Mouse (Mus musculus): ENCODE measurements around the gene Gm49318. TPM values are rescaled to one million over a fixed set of nuclear protein-coding genes. Genes with fewer than 3 reads are reported as not detected.
"Not testable (repeated sequence)": the region's sequence is repeated elsewhere in the genome, so short reads cannot be mapped to it uniquely, and the experiment has no call there.

Gene Gm49318
- not detected in 2 replicates for polyA plus RNA-seq (2015; fragmentation: Nextera tagmentation; extraction: Ambion mirVana)

DNA sequence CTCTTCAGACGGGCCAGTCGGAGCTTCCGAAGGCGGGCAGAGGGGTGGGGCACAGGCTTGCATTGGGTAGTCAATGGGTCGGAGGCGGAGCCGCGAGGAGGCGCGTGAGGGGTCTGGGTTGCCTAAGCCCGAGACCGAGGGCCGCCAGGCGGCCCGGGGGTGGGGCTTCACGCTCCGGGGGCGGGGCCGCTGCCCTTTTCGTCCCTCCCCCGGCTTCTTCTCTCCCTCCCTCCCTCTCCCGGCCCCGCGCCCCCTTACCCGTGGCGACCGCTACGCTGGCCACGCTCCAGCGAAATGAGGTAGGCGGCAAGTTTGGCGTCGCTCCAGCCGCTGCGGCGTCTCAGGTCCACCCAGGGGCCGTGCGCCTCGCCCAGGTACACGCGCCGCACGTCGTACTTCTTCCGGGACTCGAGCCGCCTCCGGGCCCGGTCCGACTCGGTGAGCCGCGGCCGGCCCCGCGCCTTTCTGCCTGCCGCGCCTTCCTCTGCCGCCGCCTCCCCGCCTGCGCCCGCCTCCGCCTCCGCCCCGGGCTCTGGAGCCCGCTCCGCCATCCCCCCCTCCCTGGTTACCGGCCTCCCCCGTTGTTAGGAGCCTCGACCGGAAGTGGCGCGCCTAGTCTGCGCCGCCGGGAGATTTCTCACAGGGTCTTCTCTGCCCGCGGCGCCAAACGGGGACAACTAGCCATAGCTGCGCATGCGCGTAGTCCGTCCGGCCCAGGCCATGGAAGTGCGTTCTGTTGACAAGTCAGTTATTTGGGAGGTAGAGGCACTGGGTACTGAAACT, at the start of gene Gm49318, which contains the start of gene Zfp653:
Gene Gm49318, minus strand, starts transcription at position 469 of the 783 bp plus-strand sequence.
Gene Zfp653, minus strand, starts transcription at position 586 of the 783 bp plus-strand sequence.
- peak; percentile 98 for DNase-seq (ENCODE audit: low spot score)

DNA sequence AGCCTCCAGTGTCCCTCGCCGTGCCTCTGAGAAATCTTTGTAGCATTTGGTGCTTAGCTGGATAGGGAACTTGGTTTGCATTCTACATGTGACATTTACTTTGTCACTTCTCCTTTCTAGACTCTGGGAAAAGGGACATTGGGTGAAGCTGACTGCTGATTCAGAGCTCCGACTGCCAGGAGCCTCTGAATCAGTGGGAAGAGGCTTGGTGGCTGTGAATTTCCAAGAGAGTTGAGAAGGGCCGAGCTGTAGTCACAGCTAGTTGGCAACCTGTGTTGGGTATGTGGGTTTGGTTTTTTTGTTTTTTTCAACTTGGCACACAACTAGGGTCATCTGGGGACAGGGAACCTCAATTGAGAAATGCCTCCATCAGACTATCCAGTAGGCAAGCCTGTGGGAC, 48.5 kb upstream of the Gm49318 start:
- no peak for DNase-seq (ENCODE audit: low spot score)

DNA sequence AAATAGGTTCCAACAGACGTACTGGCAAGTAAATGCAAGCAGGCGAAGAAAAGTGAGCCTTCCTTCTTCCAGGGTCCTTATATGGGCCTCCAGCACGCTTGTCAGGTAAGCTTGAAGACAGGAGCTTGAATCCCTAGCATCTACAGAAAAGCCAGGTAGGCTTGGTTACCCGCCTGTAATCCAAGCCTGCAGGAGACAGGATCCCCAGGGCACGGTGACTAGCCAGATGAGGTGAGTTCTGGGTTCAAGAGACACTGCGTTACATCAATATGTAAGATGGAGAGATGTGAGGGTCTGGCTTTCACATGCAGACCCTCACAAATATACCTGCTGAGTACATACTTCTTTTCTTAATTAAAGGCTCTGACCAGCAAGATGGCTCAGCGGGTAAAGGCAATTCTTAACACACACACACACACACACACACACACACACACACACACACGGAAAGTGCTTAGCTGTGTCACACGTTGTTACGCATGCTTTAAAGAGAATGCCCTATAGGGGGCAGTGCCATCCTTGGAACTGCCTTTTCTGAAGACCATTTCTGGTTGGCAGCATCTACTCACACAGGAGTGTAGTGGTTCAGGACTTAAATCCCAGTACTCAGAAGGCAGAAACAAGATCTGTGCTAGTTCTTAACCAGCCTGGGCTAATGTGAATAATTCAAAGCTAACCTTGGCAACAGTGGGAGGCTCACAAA, 46.8 kb upstream of the Gm49318 start:
- peak; percentile 89 for DNase-seq (ENCODE audit: low spot score)

DNA sequence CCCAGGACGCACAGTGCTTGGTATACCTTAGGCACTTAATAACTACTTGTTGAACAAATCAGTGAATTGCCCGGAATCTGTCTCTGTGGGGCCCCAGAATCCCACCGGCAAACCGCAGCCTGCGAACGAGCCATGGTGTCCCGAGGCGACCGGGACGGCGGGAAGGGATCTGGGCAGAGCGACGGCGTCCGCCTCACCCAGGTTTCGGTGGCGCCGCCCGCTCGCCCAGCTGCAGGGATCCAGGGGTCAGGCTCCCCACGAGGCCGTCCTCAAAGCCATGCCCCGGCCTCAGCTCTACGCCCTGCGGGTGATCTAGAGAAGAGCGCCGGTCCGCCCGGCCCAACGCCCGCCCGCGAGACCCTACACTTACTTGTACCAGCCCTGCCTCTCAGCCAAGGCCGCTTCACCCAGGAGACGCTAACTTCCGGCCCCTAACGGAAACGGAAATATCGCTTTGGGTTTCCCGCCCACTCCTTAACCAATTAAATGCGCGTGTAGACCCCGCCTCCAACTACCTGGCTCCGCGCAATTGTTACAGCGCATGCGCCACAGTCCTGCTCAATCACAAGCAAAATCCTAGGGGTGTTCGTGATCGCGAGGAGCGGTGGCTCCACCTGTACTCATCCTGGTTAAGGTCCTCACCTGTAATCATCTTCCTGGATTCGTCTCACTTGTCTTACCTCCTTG, 45.8 kb upstream of the Gm49318 start, which contains the start of gene Elof1:
Gene Elof1, minus strand, starts transcription at position 433 of the 687 bp plus-strand sequence.
- DNase-seq (ENCODE audit: low spot score): peak; percentile 98

DNA sequence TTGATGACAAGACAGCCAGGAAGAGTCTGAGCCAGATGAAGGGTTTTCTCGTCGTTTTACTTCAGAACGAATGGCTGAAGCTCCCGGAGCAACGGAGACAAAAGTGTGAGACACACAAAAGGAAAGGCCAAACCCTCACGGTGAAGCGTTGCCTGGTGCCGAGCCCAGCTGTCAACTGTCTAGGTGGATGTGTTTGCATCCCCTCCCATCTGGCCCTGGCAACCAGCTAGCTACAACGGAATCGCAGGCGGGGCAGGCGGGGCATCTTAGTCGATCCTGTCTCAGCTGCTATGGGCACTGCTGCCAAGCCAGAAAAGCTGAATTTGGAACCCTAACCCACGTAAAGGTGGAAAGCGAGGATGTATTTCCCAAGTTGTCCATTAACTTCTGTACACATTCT, 45.0 kb upstream of the Gm49318 start:
- DNase-seq (ENCODE audit: low spot score): peak; percentile 43

DNA sequence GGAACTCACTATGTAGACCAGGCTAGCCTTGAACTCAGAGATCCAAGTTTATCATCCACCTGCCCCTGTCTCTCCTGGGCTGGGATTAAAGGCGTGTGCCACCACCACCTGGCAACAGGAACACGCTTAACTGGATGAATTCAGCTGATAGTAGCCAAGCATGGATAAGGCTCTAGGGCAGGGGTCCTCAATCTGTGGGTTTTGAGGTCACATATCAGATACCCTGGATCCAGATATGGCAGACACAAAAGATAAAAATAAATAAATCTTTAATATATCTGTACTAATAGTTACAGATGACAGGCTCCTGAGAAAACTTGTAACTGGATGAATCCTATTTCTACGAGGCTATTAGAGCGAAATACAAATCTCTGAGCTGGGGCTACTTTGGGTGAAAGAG, 44.6 kb upstream of the Gm49318 start:
- no peak for DNase-seq (ENCODE audit: low spot score)

DNA sequence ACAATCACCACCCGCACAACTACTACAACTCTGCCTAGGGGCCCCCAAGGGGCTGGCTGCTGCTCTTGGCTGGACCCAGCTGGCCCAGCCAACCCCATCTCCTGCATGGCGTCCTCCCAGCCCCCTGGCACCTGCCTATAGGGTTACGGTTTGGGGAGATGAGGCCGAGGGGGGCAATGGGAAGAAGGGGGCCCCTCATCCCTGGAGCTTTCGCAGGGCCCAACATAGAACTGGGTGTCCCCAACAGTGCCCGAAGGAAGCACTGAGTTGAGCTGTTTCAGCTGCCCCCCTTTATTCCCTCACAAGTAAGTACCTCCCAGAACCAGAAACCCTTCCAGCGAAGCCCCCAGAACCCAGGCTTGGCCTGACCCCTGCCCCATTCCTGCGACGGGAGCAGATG, 37.1 kb upstream of the Gm49318 start:
- no peak for DNase-seq (ENCODE audit: low spot score)

DNA sequence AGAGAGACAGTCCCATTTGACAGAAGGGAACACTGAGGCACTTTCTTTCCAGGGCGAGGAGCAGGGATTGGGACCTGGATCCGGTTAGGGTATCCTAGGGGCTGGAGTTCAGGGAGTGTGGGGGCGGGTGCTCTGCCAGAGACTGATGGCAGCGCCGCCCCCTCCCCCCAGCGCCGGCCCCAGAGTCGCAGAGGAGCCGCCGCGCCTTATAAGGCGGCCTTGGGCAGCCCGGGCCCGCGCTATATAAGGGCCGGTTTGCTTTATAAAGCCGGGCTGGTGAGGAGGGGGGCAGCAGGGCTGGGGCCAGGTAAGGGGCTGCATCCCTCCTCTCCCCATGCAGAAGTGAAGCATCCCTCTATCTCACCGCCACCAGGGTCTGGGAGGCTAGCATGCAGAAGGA, 28.9 kb upstream of the Gm49318 start:
- no peak for DNase-seq (ENCODE audit: low spot score)

DNA sequence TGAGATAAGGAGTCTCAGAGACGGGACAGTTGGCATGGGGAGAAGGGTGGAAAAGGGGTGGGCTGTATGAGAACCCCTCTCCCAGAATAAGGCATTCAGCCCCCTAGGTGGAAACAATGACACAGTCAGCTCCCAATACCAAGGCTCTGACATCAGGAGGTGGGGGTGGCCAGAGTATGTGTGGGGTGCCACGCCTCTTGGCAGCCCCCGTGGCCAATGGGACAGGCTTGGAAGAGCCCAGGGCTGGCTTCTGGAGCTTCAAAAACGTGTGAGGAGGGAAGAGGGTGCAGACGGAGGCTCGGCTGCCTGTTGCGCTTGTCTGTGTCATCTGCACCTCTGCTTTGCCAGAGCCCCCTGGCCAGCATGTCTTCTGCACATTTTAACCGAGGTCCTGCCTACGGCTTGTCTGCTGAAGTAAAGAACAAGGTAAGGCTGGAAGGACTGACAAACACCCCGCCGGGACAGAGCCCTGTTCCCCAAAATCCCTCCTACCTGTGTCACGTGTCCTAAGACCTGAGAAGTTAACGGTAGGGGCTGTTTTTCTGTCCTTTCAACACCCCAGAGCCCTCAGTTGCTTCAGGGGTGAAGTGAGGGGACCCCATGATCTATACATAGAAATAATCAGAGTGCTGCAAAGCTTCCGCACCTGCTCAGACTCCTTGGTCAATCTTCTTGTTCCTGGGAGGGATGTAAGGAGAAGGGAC, 28.1 kb upstream of the Gm49318 start, which contains the start of gene Cnn1:
Gene Cnn1, plus strand, starts transcription at position 224 of the 704 bp plus-strand sequence.
- DNase-seq (ENCODE audit: low spot score): no peak

DNA sequence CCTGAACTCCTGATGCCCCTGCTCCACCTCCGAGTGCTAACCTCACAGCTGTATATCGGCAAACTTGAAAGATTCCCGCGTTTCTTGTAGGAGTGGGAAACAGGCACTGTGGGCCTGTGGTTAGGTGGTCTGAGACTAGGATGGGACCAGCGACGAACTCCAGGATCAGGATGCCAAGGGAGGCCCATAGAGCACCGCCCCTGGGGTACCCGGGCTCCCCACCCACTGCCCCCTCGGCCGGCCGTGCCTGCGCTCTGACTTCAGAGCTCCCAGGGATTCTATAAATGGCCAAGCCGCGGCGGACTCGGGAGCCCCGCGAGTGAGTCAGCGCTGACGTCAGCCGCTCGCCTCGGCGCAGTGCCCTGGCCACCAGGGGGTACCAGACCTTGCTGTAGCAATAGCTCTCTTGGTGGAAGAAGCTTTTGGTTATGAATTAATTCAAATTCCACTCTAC, 24.8 kb upstream of the Gm49318 start:
- peak; percentile 74 for DNase-seq (ENCODE audit: low spot score)

DNA sequence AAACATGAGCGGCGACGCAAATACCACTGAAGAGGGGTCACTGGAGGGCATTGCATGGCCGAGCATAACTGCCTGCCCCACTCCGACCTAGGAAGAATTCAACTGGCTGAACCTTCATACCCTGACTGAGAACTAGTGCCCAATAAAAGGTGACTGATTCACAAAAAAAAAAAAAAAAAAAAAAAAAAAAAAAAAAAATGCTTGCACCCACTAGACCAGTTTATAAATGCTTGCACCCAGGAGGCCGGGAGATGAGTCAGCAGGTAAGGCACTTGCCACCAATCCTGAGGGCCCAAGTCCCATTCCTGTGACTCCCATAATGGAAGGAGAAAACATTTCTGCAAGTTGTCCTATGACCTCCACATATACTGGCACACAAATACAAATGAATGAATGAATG, 21.7 kb upstream of the Gm49318 start:
- no peak for DNase-seq (ENCODE audit: low spot score)

DNA sequence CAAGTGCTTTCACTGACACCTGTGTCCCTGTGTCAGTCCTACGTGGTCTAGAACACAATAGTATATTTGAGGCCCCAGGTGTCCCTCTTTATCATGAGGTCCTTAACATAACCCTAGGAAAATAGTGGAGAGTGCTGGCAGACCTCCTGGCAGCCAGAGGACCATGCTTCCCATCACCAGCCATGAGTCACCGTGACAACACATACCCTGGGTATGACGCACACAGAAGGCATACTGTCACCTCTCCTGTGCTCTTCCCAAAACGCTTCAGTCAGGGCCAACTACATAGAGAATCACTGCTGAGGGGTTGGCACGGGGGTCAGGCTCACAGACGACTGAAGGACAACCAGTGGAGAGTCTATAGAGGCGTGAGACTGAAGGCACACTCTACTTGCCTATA, 18.9 kb upstream of the Gm49318 start:
- DNase-seq (ENCODE audit: low spot score): no peak

DNA sequence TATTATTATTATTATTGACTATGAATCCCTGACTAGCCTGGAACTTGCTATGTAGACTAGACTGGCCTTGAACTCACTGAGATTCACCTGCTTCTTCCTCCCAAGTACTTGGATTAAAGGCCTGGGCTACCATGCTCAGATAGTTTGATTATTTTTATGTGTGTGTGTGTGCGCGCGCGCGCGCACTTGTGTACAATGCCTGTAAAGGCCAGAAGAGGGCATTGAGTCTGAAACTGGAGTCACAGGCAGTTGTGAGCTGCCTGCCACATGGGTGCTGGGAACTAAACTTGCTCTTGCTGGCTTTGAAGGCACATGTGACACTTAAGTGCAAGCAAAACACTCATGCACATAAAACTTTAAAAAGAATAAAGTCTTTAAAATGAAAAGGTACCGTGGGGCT, 18.2 kb upstream of the Gm49318 start:
- no peak for DNase-seq (ENCODE audit: low spot score)

DNA sequence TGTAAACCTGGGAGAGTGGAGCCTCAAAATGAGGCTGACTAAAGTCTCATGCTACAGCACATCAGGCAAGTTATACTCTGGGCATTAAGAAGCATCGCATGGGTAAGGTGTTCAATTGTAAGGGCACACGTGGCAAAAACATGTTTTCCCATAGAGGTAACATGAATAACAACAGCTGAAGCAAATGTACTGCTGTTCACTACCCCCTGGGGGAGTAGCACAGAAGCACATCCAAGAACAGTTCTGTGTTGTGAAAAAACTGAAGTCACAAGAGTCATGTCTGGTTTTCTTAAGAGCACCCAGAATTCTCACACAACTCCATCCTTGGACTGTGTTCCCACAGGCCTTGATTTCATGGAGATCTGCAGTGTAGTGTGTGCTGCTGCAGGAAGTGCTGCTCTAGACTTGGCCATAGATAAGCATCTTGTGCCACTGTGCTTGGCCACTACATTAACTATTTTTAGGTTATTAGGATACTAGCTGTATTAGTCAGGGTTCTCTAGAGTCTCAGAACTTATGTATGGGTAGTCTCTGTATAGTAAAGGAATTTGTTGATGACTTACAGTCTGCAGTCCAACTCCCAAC, 16.1 kb upstream of the Gm49318 start:
- no peak for DNase-seq (ENCODE audit: low spot score)

DNA sequence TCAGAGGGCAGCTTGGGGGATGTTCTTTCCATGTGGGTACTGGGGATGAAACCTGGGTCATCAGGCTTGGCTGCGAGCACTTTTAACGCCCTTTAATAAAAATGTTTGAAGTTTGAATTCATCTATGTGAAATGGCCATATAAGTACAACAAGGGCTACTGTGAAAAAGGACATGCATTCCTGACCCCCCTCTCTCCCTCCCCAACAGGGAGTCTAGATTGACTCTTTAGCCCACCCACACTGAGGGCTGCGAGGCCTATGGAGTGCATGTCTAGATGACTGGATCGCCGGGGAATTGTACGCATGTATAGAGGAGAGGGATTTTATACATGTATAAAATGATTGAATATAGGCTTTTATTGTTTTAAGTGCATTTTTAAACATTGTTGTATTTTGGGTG, 15.0 kb upstream of the Gm49318 start:
- no peak for DNase-seq (ENCODE audit: low spot score)

DNA sequence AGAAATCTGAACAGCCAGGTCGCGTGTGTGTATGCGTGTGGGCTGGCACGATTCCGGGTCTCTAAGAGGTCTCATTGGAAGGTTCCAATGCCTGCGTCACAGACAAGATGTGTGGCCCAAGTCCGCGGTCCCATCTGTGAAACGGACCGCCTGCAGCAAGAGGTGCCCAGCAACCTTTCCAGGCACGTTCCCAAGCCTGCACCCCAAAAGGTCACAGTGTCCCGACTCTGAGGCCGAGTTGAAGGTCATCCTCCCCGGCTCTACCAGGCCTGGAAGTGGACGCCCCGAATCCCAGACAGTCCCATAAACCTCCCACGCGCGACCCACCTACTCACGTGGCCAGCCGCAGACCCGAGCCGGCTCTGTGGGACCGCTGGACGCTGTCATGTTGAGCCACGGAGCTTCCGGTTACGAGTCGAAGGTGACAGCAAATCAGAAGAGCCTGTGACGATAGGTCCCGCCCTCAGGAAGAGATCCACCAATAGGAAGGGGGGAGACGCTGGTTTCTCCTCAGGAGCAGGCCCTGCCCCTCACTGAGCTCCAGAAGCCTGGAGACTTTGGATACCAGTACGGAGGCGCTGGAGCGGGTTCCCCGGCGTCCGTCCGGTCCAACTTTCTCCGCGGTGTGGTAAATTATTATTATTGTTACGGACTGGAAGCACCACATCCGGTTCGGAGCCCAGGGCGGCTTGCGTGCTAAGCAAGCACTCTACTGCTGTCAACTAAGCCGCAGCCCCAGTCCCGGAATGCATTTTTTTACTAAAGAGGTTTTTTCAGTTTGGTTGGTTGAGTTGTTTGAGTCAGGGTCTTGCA, 14.2 kb upstream of the Gm49318 start, which contains the start of gene Ecsit:
Gene Ecsit, minus strand, starts transcription at position 417 of the 813 bp plus-strand sequence.
- peak; percentile 93 for DNase-seq (ENCODE audit: low spot score)

DNA sequence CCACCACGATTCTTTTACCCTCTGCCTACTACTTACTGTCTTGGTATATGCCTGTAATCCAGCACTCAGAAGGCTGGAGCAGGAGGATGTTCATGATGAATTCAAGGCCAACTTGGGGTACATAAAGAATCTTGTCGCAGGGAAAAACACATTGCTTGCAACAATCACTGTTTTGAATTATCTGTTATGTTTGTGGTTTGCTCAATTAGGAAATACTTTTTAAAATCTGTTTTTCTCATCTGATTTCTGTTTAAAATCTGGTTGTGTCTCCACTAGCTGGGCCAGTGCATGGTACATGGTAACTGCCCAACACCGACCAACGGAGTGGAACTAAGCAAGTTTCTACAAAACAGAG, 13.6 kb upstream of the Gm49318 start:
- no peak for DNase-seq (ENCODE audit: low spot score)

DNA sequence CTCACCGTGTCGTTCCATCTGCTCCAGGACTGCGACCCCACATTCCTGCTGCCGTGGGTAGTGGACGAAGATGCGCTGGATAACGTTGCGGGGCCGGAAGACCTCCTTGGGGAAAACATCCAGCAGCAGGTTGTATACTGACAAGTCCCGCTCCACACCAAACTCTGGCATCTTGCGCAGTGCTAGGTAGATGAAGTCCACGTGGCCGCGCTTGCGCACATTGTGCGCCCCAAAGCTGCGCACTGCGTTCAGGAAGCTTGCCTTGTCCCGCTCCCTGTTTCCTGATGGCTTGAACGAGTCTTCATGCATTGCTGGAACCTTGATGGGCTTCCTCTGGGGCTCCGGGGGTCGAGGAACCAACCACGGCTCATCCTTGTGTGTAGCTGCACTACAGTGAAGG, 5.2 kb upstream of the Gm49318 start:
- no peak for DNase-seq (ENCODE audit: low spot score)

DNA sequence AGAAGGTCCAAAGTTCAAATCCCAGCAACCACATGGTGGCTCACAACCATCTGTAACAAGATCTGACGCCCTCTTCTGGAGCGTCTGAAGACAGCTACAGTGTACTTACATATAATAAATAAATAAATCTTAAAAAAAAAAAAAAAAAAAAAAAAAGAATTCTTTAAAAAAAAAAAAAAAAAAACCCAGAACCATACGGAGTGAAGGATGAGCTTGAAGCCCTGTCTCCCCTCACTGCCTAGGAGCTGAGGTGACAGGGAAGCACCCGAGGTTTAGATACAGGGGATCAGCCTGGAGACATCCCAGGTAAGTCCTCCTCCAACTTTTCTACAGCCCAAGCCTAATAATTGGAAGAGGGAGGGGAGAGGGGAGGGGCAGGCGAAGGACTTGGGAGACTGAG, 4.7 kb upstream of the Gm49318 start:
- not testable (repeated sequence) for DNase-seq (ENCODE audit: low spot score)

DNA sequence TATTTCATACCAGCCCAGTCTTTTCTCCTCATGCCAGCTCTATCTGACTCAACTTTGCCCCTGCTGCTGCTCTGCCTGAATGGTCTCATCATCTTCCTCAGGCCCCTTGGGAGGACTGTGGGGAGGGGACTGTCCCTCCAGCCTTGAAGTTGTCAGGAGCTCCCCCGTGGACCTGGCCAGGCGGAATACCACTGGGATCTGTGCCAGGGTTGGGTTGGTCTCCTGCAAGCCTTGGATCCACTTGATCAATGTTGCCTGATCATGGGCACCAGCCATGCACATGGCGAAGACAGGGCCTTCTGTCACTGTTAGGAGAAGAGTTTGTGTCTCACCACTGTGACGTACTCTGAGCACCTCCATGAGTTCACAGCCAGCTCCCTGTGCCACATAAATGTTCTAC, 1.2 kb upstream of the Gm49318 start:
- no peak for DNase-seq (ENCODE audit: low spot score)
